Mouse (Mus musculus) neural tube, embryonic 14.5 days (tissue): ENCODE data around the gene Csmd2. TPM values are rescaled to one million over a fixed set of nuclear protein-coding genes. Genes with fewer than 3 reads are reported as not detected.

Experiments
- ATAC-seq: fragments of 200-750 bp; cut with Nextera tagmentation; 2 replicates; pipeline ENCODE4 v1.8.0; 2017; ENCODE audit warnings: low read depth, mild to moderate bottlenecking, moderate TSS enrichment, moderate library complexity
- H3K27ac ChIP-seq: fragments of 300-500 bp; sonication (generic); 2 replicates; pipeline ENCODE4 v1.5.1; 2014; ENCODE audit warnings: low read depth, mild to moderate bottlenecking, control low read depth, low read length, moderate library complexity, mixed read lengths
- H3K27me3 ChIP-seq: fragments of 300-500 bp; sonication (generic); 2 replicates; pipeline ENCODE4 v1.6.1; 2014; ENCODE audit warnings: low read length; ENCODE audit not compliant: control insufficient read depth, insufficient read depth
- H3K36me3 ChIP-seq: fragments of 300-500 bp; sonication (generic); 2 replicates; pipeline ENCODE4 v1.6.1; 2014; ENCODE audit warnings: low read length, mixed read lengths; ENCODE audit not compliant: control insufficient read depth, insufficient read depth
- H3K4me1 ChIP-seq: fragments of 300-500 bp; sonication (generic); 2 replicates; pipeline ENCODE4 v1.6.1; 2014; ENCODE audit warnings: low read length; ENCODE audit not compliant: control insufficient read depth, insufficient read depth
- H3K4me2 ChIP-seq: fragments of 300-500 bp; sonication (generic); 2 replicates; pipeline ENCODE4 v1.6.1; 2014; ENCODE audit warnings: mild to moderate bottlenecking, low read depth, low read length, control low read depth
- H3K4me3 ChIP-seq: fragments of 300-500 bp; sonication (generic); 2 replicates; pipeline ENCODE4 v1.5.1; 2014; ENCODE audit warnings: low read depth, low read length, control low read depth, mixed read lengths
- H3K9ac ChIP-seq: fragments of 300-500 bp; sonication (generic); replicated peaks from 2 replicates; pipeline ENCODE4 v1.6.1; 2014; ENCODE audit warnings: low read depth, mild to moderate bottlenecking, control low read depth, low read length, mixed read lengths
- H3K9me3 ChIP-seq: fragments of 300-500 bp; sonication (generic); 2 replicates; pipeline ENCODE4 v1.6.1; 2016; ENCODE audit warnings: low read length; ENCODE audit not compliant: control insufficient read depth
- WGBS: fragments of 180-500 bp; shearing (Covaris S2); extraction: QIAGEN DNeasy Blood & Tissue Kit; methylation state at CpG from one replicate; pipeline ENCODE4 v1.1.7; 2014; 5-methylcytosine and 5-hydroxymethylcytosine counted together
- polyA plus RNA-seq: library from polyadenylated mRNA; unstranded; fragments of >200 nt; fragmentation: Nextera tagmentation; extraction: Ambion mirVana; gene quantifications from 2 replicates; pipeline ENCODE4 v1.2.1, GENCODE M21; 2014

Gene Csmd2
- polyA plus RNA-seq, 1 experiment from 2014 or later = 14.5 TPM

GRCm38 (mm10) chr4:128170181-128170580 lies 182.5 kb downstream of the Csmd2 start:
- H3K9me3 ChIP-seq = no peaks in the 10 kb centered on the region
- H3K4me2 ChIP-seq = no peak overlapping the region
- H3K36me3 ChIP-seq = no peaks in the 10 kb centered on the region
- H3K9ac ChIP-seq = no peak overlapping the region
- H3K4me3 ChIP-seq = no peak overlapping the region
- 94% methylated on average over 8 of the region's 8 CpGs for WGBS
- no peak for ATAC-seq
- peaks cover 3% of the 10 kb centered on the region for H3K4me1 ChIP-seq
- no peak overlapping the region for H3K27ac ChIP-seq
- no peaks in the 10 kb centered on the region for H3K27me3 ChIP-seq

GRCm38 (mm10) chr4:128171233-128171632 lies 183.6 kb downstream of the Csmd2 start:
- 88% methylated on average over 9 of the region's 9 CpGs for WGBS

GRCm38 (mm10) chr4:128171701-128172100 lies 184.0 kb downstream of the Csmd2 start:
- Histone ChIP-seq H3K9me3 (no peaks in the 10 kb centered on the region), H3K27ac (no peak overlapping the region), H3K36me3 (no peaks in the 10 kb centered on the region), H3K9ac (no peak overlapping the region), H3K27me3 (no peaks in the 10 kb centered on the region), H3K4me3 (no peak overlapping the region), H3K4me2 (no peak overlapping the region), H3K4me1 (peaks cover 8% of the 10 kb centered on the region)
- 94% methylated on average over 1 of the region's 1 CpGs for WGBS
- ATAC-seq = no peak

More at GRCm38 (mm10) chr4:128171233-128171632, 183.6 kb downstream of the Csmd2 start:
- Histone ChIP-seq H3K4me1 (peaks cover 6% of the 10 kb centered on the region), H3K27me3 (no peaks in the 10 kb centered on the region), H3K4me3 (no peak overlapping the region), H3K27ac (no peak overlapping the region), H3K36me3 (no peaks in the 10 kb centered on the region), H3K4me2 (no peak overlapping the region), H3K9ac (no peak overlapping the region), H3K9me3 (no peaks in the 10 kb centered on the region)
- no peak for ATAC-seq

- Histone ChIP-seq H3K27me3 (no peaks in the 10 kb centered on the region), H3K9ac (no peak overlapping the region), H3K4me1 (peaks cover 8% of the 10 kb centered on the region), H3K9me3 (no peaks in the 10 kb centered on the region), H3K4me2 (no peak overlapping the region), H3K27ac (no peak overlapping the region), H3K4me3 (no peak overlapping the region), H3K36me3 (no peaks in the 10 kb centered on the region)
- 51% methylated on average over 8 of the region's 8 CpGs for WGBS
- ATAC-seq = peak; percentile 42; the same call in 1 of the 2 replicates
Observed at GRCm38 (mm10) chr4:128178974-128179373, 191.3 kb downstream of the Csmd2 start.

- H3K4me2 ChIP-seq = no peak overlapping the region
- H3K27ac ChIP-seq = no peak overlapping the region
- ATAC-seq = no peak
- H3K27me3 ChIP-seq = no peaks in the 10 kb centered on the region
- no peaks in the 10 kb centered on the region for H3K36me3 ChIP-seq
- WGBS = 74% methylated on average over 2 of the region's 2 CpGs
- no peaks in the 10 kb centered on the region for H3K9me3 ChIP-seq
- no peak overlapping the region for H3K9ac ChIP-seq
- H3K4me3 ChIP-seq = no peak overlapping the region
- H3K4me1 ChIP-seq = peaks cover 8% of the 10 kb centered on the region
Observed at GRCm38 (mm10) chr4:128179581-128179980, 191.9 kb downstream of the Csmd2 start.

- no peaks in the 10 kb centered on the region for H3K4me1 ChIP-seq
- no peaks in the 10 kb centered on the region for H3K36me3 ChIP-seq
- no peaks in the 10 kb centered on the region for H3K27me3 ChIP-seq
- H3K4me3 ChIP-seq = no peak overlapping the region
- 94% methylated on average over 1 of the region's 1 CpGs for WGBS
- H3K9ac ChIP-seq = no peak overlapping the region
- H3K4me2 ChIP-seq = no peak overlapping the region
- ATAC-seq = no peak
- no peaks in the 10 kb centered on the region for H3K9me3 ChIP-seq
- H3K27ac ChIP-seq = no peak overlapping the region
Observed at GRCm38 (mm10) chr4:128184747-128185146, 197.1 kb downstream of the Csmd2 start.

- Histone ChIP-seq H3K4me3 (no peak overlapping the region), H3K27ac (no peak overlapping the region), H3K9me3 (no peaks in the 10 kb centered on the region), H3K36me3 (no peaks in the 10 kb centered on the region), H3K27me3 (no peaks in the 10 kb centered on the region), H3K4me2 (no peak overlapping the region), H3K4me1 (no peaks in the 10 kb centered on the region), H3K9ac (no peak overlapping the region)
- WGBS = 63% methylated on average over 8 of the region's 8 CpGs
- ATAC-seq = no peak
Observed at GRCm38 (mm10) chr4:128194454-128194853, 206.8 kb downstream of the Csmd2 start.

- Histone ChIP-seq H3K27me3 (no peaks in the 10 kb centered on the region), H3K4me3 (no peak overlapping the region), H3K36me3 (no peaks in the 10 kb centered on the region), H3K9me3 (no peaks in the 10 kb centered on the region), H3K4me2 (no peak overlapping the region), H3K9ac (no peak overlapping the region), H3K27ac (no peak overlapping the region), H3K4me1 (no peaks in the 10 kb centered on the region)
- WGBS = 77% methylated on average over 13 of the region's 13 CpGs
- ATAC-seq = no peak
Observed at GRCm38 (mm10) chr4:128217991-128218595, 230.4 kb downstream of the Csmd2 start.

GRCm38 (mm10) chr4:128224453-128224852 lies 236.8 kb downstream of the Csmd2 start:
- H3K9me3 ChIP-seq = no peaks in the 10 kb centered on the region
- no peak overlapping the region for H3K27ac ChIP-seq
- no peaks in the 10 kb centered on the region for H3K36me3 ChIP-seq
- H3K27me3 ChIP-seq = no peaks in the 10 kb centered on the region
- H3K4me3 ChIP-seq = no peak overlapping the region
- H3K9ac ChIP-seq = no peak overlapping the region
- H3K4me2 ChIP-seq = no peak overlapping the region
- 44% methylated on average over 6 of the region's 6 CpGs for WGBS
- ATAC-seq = no peak
- H3K4me1 ChIP-seq = peaks cover 6% of the 10 kb centered on the region; the same call in 1 of the 2 replicates
